Mouse (Mus musculus) neural tube, embryonic 11.5 days (tissue): Measurements from ENCODE around the gene Wfikkn2. TPM values are rescaled to one million over a fixed set of nuclear protein-coding genes. Genes with fewer than 3 reads are reported as not detected.

ENCODE experiments used
- ATAC-seq: fragments of 200-750 bp; cut with Nextera tagmentation; 2 replicates; pipeline ENCODE4 v1.8.0; 2017; ENCODE audit warnings: moderate number of reproducible peaks, mild to moderate bottlenecking, moderate TSS enrichment, moderate library complexity; ENCODE audit not compliant: insufficient read depth, low FRiP score, low TSS enrichment
- DNase-seq: peaks from one replicate; pipeline ENCODE4 v3.0.0-alpha.2; 2015; ENCODE audit warnings: low spot score
- H3K27ac ChIP-seq: fragments of 300-500 bp; sonication (generic); 2 replicates; pipeline ENCODE4 v1.5.1; 2014; ENCODE audit warnings: low read depth, mild to moderate bottlenecking, low read length
- H3K27me3 ChIP-seq: fragments of 300-500 bp; sonication (generic); 2 replicates; pipeline ENCODE4 v1.6.1; 2014; ENCODE audit warnings: mild to moderate bottlenecking, low read length, mixed read lengths; ENCODE audit not compliant: control insufficient read depth, insufficient read depth
- H3K36me3 ChIP-seq: fragments of 300-500 bp; sonication (generic); 2 replicates; pipeline ENCODE4 v1.6.1; 2014; ENCODE audit warnings: mild to moderate bottlenecking, low read length, moderate library complexity, mixed read lengths; ENCODE audit not compliant: control insufficient read depth, insufficient read depth
- H3K4me1 ChIP-seq: fragments of 300-500 bp; sonication (generic); 2 replicates; pipeline ENCODE4 v1.6.1; 2014; ENCODE audit warnings: low read length, mixed read lengths; ENCODE audit not compliant: control insufficient read depth, insufficient read depth
- H3K4me2 ChIP-seq: fragments of 300-500 bp; sonication (generic); 2 replicates; pipeline ENCODE4 v1.6.1; 2014; ENCODE audit warnings: low read depth, mild to moderate bottlenecking, moderate library complexity
- H3K4me3 ChIP-seq: fragments of 300-500 bp; sonication (generic); 2 replicates; pipeline ENCODE4 v1.5.1; 2014; ENCODE audit warnings: low read depth, low read length
- H3K9ac ChIP-seq: fragments of 300-500 bp; sonication (generic); 2 replicates; pipeline ENCODE4 v1.6.1; 2014; ENCODE audit warnings: mild to moderate bottlenecking, low read length
- H3K9me3 ChIP-seq: fragments of 300-500 bp; sonication (generic); 2 replicates; pipeline ENCODE4 v1.6.1; 2016; ENCODE audit warnings: low read length; ENCODE audit not compliant: control insufficient read depth
- WGBS: fragments of 180-500 bp; shearing (Covaris S2); extraction: QIAGEN DNeasy Blood & Tissue Kit; methylation state at CpG from one replicate; pipeline ENCODE4 v1.1.7; 2014; 5-methylcytosine and 5-hydroxymethylcytosine counted together
- polyA plus RNA-seq: library from polyadenylated mRNA; unstranded; fragments of >200 nt; fragmentation: Nextera tagmentation; extraction: Ambion mirVana; gene quantifications from 2 replicates; pipeline ENCODE4 v1.2.1, GENCODE M21; 2014

Gene Wfikkn2
- polyA plus RNA-seq, 1 experiment from 2014 or later = 1.2 TPM

DNA sequence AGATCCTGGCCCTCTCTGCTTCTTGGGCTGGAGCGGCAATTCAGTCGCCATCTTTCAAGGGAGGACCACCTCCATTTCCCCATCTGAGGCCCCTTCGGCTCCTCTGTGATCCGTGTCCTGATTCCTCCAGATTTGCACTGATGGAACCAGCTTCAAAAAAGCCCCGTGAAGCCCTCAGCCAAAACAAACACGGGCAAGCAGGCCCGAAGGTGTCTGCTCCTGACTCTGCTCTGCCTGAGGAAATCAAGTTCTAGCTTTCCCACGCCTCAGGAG is 920 bp upstream of the Wfikkn2 start:
- ATAC-seq (no peak), DNase-seq (peak; percentile 39)
- no peak overlapping the region for H3K4me3 ChIP-seq
- no peaks in the 10 kb centered on the region for H3K36me3 ChIP-seq
- no peaks in the 10 kb centered on the region for H3K9me3 ChIP-seq
- 66% methylated on average over 8 of the region's 8 CpGs for WGBS
- H3K4me1 ChIP-seq = peaks cover 20% of the 10 kb centered on the region
- H3K27ac ChIP-seq = peak overlapping the region; percentile 44
- H3K9ac ChIP-seq = no peak overlapping the region
- H3K27me3 ChIP-seq = 0 out of 2 replicates have a peak, but pooled peaks cover 3% of the 10 kb centered on the region
- no peak overlapping the region for H3K4me2 ChIP-seq

DNA sequence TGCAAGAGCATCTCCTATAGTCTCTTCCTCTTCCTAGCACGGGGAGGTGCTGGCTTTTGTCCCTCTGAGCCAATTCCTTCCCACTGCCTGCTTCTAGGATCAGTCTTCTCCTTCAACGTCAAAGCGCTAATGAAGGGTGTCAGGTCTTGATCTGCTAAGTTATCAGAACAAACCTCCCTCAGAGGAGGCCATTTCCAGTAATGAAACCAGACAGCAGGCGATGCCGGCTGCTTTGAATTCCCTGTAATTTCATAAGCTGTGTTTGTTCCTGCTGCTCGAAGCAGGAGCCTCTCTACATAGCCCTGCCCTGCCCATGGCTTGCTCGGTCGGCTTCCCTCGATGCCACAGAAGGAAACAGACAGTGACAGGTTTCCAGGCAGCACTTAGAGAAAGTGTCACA is 1.4 kb downstream of the Wfikkn2 start:
- Histone ChIP-seq H3K9ac (no peak overlapping the region), H3K4me2 (no peak overlapping the region), H3K9me3 (no peaks in the 10 kb centered on the region), H3K4me1 (peaks cover 23% of the 10 kb centered on the region), H3K4me3 (no peak overlapping the region), H3K27me3 (0 out of 2 replicates have a peak, but pooled peaks cover 3% of the 10 kb centered on the region), H3K27ac (no peak overlapping the region), H3K36me3 (no peaks in the 10 kb centered on the region)
- DNase-seq = no peak
- 78% methylated on average over 9 of the region's 9 CpGs for WGBS
- ATAC-seq = no peak

DNA sequence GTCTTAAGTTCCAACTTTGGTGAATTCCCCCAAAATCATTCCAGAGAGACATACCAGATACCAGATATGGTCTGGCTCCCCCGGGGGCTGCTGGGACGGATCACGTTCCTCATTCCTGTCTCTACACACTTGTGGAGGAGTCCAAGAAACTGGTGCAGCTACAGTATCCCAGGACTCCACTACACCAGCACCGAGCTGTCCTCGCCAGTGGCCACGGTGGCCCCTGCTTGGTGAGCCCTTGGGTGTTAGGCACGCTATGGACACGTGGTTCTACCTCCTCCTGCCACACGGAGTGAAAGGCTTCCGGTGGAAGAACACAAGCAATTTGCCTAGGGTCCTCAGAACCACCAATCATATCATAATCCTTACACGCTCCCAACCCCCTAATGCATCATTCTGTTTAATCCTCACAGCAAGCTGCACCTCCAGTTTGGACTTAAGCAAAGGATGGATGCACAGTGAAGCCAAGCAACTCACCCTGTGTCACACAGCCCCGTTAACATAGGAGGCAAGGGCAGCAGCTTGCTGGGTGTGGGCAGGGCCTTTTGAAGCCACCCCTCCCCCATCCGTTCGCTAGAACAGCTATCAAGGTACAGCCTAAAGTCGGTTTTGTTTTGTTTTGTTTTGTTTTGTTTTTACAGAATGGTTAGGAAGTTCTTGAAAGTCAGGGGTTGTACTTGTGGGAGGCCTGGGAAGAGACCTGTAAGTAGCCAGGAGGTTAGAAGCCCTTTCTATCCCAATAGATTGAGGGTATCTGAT is 2.2 kb downstream of the Wfikkn2 start:
- peaks cover 23% of the 10 kb centered on the region for H3K4me1 ChIP-seq
- WGBS = 38% methylated on average over 15 of the region's 15 CpGs
- peak overlapping the region; percentile 54 for H3K4me2 ChIP-seq
- no peak overlapping the region for H3K27ac ChIP-seq
- no peak for ATAC-seq
- DNase-seq = no peak
- no peaks in the 10 kb centered on the region for H3K36me3 ChIP-seq
- 0 out of 2 replicates have a peak, but pooled peaks cover 3% of the 10 kb centered on the region for H3K27me3 ChIP-seq
- no peak overlapping the region for H3K9ac ChIP-seq
- H3K9me3 ChIP-seq = no peaks in the 10 kb centered on the region
- no peak overlapping the region for H3K4me3 ChIP-seq

DNA sequence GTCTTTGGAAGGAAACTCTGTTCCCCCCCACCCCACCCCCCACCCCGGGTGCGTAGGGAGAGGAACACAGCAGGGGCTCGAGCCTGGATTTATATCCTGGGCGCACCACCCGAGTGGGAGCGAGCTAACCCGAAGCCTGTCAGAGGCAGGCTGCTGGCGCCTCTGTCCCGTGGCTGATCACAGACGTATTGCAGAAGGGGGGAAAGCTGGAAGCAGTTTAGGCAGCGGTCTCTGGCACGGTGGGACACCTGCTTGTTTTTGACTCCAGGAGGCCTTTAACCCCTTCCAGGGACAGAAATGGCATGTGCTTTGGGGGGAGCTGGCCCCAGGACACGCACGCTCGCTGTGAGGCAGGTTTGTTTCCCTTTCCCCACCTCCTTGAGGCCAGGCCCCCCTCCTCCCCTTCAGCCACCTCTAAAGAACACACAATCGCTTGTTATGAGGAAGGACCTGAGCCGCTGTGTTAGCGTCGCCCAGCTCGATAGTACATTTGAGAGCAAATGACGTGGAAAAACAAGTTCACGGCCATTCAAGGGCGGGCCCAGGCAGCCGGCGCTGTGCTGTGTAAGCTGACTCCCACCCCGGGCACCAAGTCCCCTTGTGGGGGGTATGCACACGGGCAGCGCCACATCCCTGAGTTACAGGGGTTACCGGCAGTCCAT is 2.9 kb downstream of the Wfikkn2 start:
- H3K9me3 ChIP-seq = no peaks in the 10 kb centered on the region
- H3K36me3 ChIP-seq = no peaks in the 10 kb centered on the region
- peaks cover 23% of the 10 kb centered on the region for H3K4me1 ChIP-seq
- H3K9ac ChIP-seq = peak overlapping the region; percentile 44
- peak overlapping the region; percentile 54 for H3K4me2 ChIP-seq
- ATAC-seq (peak; percentile 45; the same call in 1 of the 2 replicates), DNase-seq (peak; percentile 71)
- 0 out of 2 replicates have a peak overlapping the region, but pooled peaks have one; percentile 27 for H3K27ac ChIP-seq
- peak overlapping the region; percentile 19 for H3K4me3 ChIP-seq
- H3K27me3 ChIP-seq = 0 out of 2 replicates have a peak, but pooled peaks cover 3% of the 10 kb centered on the region
- 2% methylated on average over 29 of the region's 29 CpGs for whole genome bisulfite sequencing

DNA sequence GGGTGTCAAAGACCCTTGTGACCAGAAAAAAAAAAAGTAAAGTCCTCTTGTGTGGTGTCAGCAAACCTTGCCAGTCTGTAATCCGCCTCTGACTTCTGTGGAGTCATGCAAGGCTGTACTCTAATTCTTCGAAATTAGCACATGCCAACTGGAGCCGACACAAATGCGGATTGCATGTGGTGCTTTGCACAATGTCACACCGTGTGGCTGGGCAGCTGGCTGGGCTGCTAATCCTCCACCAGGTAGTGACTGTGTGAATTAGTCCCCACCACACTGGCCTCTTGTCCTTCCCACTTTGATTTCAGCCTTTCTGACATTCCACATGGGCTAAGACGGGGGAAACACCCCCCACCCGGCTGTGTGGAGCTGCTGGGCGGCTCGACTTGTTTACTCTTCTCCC is 6.1 kb downstream of the Wfikkn2 start:
- H3K4me2 ChIP-seq = no peak overlapping the region
- 54% methylated on average over 9 of the region's 9 CpGs for WGBS
- no peak for DNase-seq
- peaks cover 15% of the 10 kb centered on the region for H3K4me1 ChIP-seq
- H3K9ac ChIP-seq = no peak overlapping the region
- no peak overlapping the region for H3K27ac ChIP-seq
- H3K9me3 ChIP-seq = no peaks in the 10 kb centered on the region
- H3K27me3 ChIP-seq = 0 out of 2 replicates have a peak, but pooled peaks cover 3% of the 10 kb centered on the region
- no peak for ATAC-seq
- no peak overlapping the region for H3K4me3 ChIP-seq
- no peaks in the 10 kb centered on the region for H3K36me3 ChIP-seq

DNA sequence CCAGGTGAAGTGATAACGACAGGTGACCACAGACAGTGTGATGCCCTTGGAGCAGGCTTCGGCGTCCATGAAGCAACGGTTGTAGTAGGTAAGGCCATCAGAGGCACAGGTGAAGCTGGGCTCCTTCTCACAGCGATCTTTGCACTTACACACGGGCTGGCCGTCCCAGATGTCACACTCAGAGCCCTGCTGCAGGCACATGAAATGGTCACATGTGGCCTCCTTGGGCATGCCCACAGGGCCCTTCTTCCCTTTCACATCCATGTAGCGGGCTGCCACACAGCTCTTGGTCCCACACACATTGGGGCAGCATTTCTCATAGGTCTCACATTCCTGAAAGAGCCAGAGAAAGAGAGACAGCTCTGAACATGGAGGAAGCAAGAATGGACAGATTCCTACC is 7.0 kb downstream of the Wfikkn2 start:
- no peaks in the 10 kb centered on the region for H3K36me3 ChIP-seq
- 94% methylated on average over 8 of the region's 8 CpGs for WGBS
- ATAC-seq = no peak

DNA sequence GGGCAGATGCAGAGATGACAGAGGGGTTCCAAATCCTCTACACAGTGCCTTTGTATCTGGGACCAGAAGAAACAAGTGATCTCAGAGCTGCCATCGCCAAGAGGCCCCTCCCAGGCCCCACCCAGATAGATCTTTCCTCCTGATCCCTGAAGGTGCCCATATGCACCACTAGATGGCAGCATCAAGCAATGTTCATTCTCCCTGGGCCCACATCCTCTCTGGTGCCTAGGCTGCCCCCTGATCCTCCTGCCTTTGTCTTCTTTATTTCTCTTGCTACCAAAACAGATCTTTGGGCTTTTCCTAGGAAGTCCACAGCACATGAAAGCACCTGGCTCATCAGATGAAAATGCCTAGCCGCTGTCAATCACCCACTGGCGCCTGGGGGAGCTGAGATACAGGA is 9.7 kb downstream of the Wfikkn2 start:
- Histone ChIP-seq H3K9ac (no peak overlapping the region), H3K4me1 (peaks cover 3% of the 10 kb centered on the region; the same call in 1 of the 2 replicates), H3K4me3 (no peak overlapping the region), H3K4me2 (no peak overlapping the region), H3K27me3 (no peaks in the 10 kb centered on the region), H3K9me3 (no peaks in the 10 kb centered on the region), H3K36me3 (no peaks in the 10 kb centered on the region), H3K27ac (no peak overlapping the region)
- DNase-seq (peak; percentile 77), ATAC-seq (peak; percentile 88)
- 19% methylated on average over 3 of the region's 3 CpGs for WGBS

More for the DNA sequence above, 7.0 kb downstream of the Wfikkn2 start:
- Histone ChIP-seq H3K27me3 (0 out of 2 replicates have a peak, but pooled peaks cover 3% of the 10 kb centered on the region), H3K4me2 (no peak overlapping the region), H3K27ac (no peak overlapping the region), H3K9ac (no peak overlapping the region), H3K9me3 (no peaks in the 10 kb centered on the region), H3K4me3 (no peak overlapping the region), H3K4me1 (peaks cover 15% of the 10 kb centered on the region)
- DNase-seq = no peak

DNA sequence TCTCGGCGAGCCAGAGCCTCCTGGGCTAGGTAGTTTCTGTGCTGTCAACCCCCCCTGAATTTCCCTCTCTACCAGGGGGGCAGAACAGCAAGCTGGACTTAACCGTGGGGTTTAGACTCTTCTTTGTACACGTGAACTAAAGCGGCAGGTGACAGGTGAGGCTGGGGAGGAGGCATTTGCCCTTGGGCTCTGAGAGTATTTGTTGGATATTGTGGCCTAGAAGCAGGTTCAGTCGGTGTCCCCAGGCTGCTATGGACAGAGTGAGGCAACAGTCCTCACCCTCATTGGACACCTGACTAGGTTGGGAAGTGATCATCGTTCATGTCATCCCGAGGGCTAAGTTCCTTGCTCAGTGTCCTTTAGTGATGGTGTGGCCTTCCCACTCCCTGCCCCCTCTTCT is 10.9 kb downstream of the Wfikkn2 start:
- H3K27me3 ChIP-seq = no peaks in the 10 kb centered on the region
- DNase-seq (no peak), ATAC-seq (no peak)
- no peaks in the 10 kb centered on the region for H3K9me3 ChIP-seq
- 91% methylated on average over 8 of the region's 8 CpGs for whole genome bisulfite sequencing
- no peak overlapping the region for H3K4me3 ChIP-seq
- H3K36me3 ChIP-seq = no peaks in the 10 kb centered on the region
- H3K27ac ChIP-seq = no peak overlapping the region
- no peak overlapping the region for H3K9ac ChIP-seq
- peaks cover 1% of the 10 kb centered on the region; the same call in 1 of the 2 replicates for H3K4me1 ChIP-seq
- no peak overlapping the region for H3K4me2 ChIP-seq

DNA sequence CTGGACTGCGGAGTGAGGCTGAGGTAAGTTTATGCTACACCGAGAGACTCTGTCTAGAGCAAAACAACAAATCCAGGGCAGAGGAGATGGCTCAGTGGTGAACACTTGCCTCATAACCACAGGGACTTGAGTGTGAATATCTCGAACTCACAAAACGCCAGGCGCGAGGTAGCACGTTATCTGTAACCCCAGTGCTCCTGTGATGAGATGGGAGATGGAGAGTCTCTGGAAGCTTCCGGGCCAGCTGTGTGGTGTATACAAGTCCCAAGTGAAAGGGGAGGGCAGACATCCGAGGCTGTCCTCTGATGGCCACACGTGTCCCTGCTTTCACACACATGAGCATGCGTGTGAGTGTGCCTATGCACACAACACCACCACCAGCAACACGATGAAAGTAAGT is 11.4 kb downstream of the Wfikkn2 start:
- Histone ChIP-seq H3K27ac (no peak overlapping the region), H3K4me3 (no peak overlapping the region), H3K9me3 (no peaks in the 10 kb centered on the region), H3K9ac (no peak overlapping the region), H3K27me3 (no peaks in the 10 kb centered on the region), H3K4me1 (no peaks in the 10 kb centered on the region), H3K36me3 (no peaks in the 10 kb centered on the region), H3K4me2 (no peak overlapping the region)
- DNase-seq (no peak), ATAC-seq (no peak)
- 92% methylated on average over 12 of the region's 12 CpGs for WGBS
